Mouse (Mus musculus): ENCODE results near the gene Peak1. TPM values are rescaled to one million over a fixed set of nuclear protein-coding genes. Genes with fewer than 3 reads are reported as not detected.
A peak's percentile ranks its signal among the peaks of the same experiment; 100 is the strongest.

Peak1 gene
- polyA plus RNA-seq, 1 experiment from 2014 or later = 7.7 TPM

GRCm38 (mm10) chr9:56204316-56204715, 213.6 kb downstream of the Peak1 start:
- no peak for DNase-seq (ENCODE audit: low spot score)

GRCm38 (mm10) chr9:56200645-56201314, 217.1 kb downstream of the Peak1 start:
- peak; percentile 90 for DNase-seq (ENCODE audit: low spot score)

- no peak for DNase-seq (ENCODE audit: low spot score)
Observed at GRCm38 (mm10) chr9:56200200-56200599, 217.7 kb downstream of the Peak1 start.

GRCm38 (mm10) chr9:56196921-56197320, 220.9 kb downstream of the Peak1 start:
- DNase-seq (ENCODE audit: low spot score) = no peak

GRCm38 (mm10) chr9:56195193-56195592, 222.7 kb downstream of the Peak1 start:
- no peak for DNase-seq (ENCODE audit: low spot score)

GRCm38 (mm10) chr9:56191498-56192455, 226.1 kb downstream of the Peak1 start:
- no peak for DNase-seq (ENCODE audit: low spot score)

GRCm38 (mm10) chr9:56180118-56180781, 237.6 kb downstream of the Peak1 start:
- no peak for DNase-seq (ENCODE audit: low spot score)

- peak; percentile 63 for DNase-seq (ENCODE audit: low spot score)
Observed at GRCm38 (mm10) chr9:56179416-56180117, 238.3 kb downstream of the Peak1 start.

GRCm38 (mm10) chr9:56177354-56177753, 240.5 kb downstream of the Peak1 start:
- no peak for DNase-seq (ENCODE audit: low spot score)

GRCm38 (mm10) chr9:56175316-56175715, 242.6 kb downstream of the Peak1 start:
- DNase-seq (ENCODE audit: low spot score) = no peak

GRCm38 (mm10) chr9:56167690-56168089, 250.2 kb downstream of the Peak1 start:
- no peak for DNase-seq (ENCODE audit: low spot score)

- no peak for DNase-seq (ENCODE audit: low spot score)
Observed at GRCm38 (mm10) chr9:56166161-56166560, 251.7 kb downstream of the Peak1 start.

- DNase-seq (ENCODE audit: low spot score) = no peak
Observed at GRCm38 (mm10) chr9:56165377-56165776, 252.5 kb downstream of the Peak1 start, which contains the start of gene Tspan3. Tspan3 (minus strand) TSS chr9:56165477.

- peak; percentile 91 for DNase-seq (ENCODE audit: low spot score)
Observed at GRCm38 (mm10) chr9:56160341-56161141, 257.3 kb downstream of the Peak1 start.

GRCm38 (mm10) chr9:56159456-56159855, 258.4 kb downstream of the Peak1 start:
- DNase-seq (ENCODE audit: low spot score) = no peak

GRCm38 (mm10) chr9:56158077-56158476, 259.8 kb downstream of the Peak1 start:
- no peak for DNase-seq (ENCODE audit: low spot score)

GRCm38 (mm10) chr9:56154572-56154971, 263.3 kb downstream of the Peak1 start:
- no peak for DNase-seq (ENCODE audit: low spot score)

GRCm38 (mm10) chr9:56152482-56153007, 265.3 kb downstream of the Peak1 start:
- DNase-seq (ENCODE audit: low spot score) = no peak

- no peak for DNase-seq (ENCODE audit: low spot score)
Observed at GRCm38 (mm10) chr9:56151745-56152481, 266.0 kb downstream of the Peak1 start.

Measured in thymus, postnatal 0 days (tissue).